ENCODE assay signal across 23 mouse cellular contexts in the genomic region with DNA sequence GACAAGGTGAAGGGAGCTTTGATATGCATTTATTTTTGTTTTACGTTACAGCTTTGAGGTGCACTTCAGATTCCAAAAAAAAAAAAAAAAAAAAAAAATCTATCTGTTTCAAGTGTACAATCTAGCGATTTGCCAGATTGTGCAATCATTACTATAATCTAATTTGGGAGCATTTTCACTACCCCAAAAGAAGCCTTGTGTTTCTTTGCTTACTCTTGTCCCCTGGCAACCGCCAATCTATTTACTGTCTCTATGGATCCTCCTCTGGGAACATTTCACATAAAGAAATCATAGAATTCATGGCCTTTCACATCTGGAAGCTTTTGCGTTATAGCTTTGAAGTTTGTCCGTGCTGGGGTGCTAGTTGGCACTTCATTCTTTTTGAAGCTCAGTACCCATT. TPM values are rescaled to one million over a fixed set of nuclear protein-coding genes. Genes with fewer than 3 reads are reported as not detected.
A peak's percentile ranks its signal among the peaks of the same experiment; 100 is the strongest.
DNase-seq lines count a peak whose midpoint lies in the region; ATAC-seq and TF ChIP-seq lines count a peak whose summit lies in the region.
"Had no signal": no experiment of that assay in that cellular context is flagged by ENCODE, and none has a peak within 500 bp of the region (broad histone marks: within the 10 kb centered on the region; RNA-seq: fewer than 3 reads in every experiment).

No protein-coding gene starts in this region.

- no peak for TF ChIP-seq POLR2A in bone marrow macrophage, adult 2 months (IDR thresholded peaks at IDR 0.05; ENCODE audit: borderline replicate concordance, low read depth, low read length)

- H3K27me3 ChIP-seq in liver, postnatal 0 days (ENCODE audit: insufficient read depth, low read length): peaks cover 21% of the 10 kb centered on the region
- no peaks in the 10 kb centered on the region for H3K27me3 ChIP-seq in stomach, postnatal 0 days (ENCODE audit: control insufficient read depth, insufficient read depth, low read length)

- peak overlapping the region; percentile 48 for H3K27ac ChIP-seq in bone marrow macrophage, adult 2 months (ENCODE audit: insufficient read depth, low read depth, low read length)
- H3K27ac ChIP-seq in liver, postnatal 0 days (ENCODE audit: low read depth): no peak overlapping the region
- no peak overlapping the region for H3K27ac ChIP-seq in stomach, postnatal 0 days (replicated peaks)
- H3K27ac ChIP-seq: embryonic facial prominence, embryonic 13.5 days; embryonic facial prominence, embryonic 15.5 days; forebrain, embryonic 10.5 days; forebrain, embryonic 12.5 days had no signal

- no peak for TF ChIP-seq EP300 in liver, postnatal 0 days (IDR thresholded peaks at IDR 0.05; ENCODE audit: low read depth)
- TF ChIP-seq EP300 in stomach, postnatal 0 days (optimal IDR thresholded peaks at IDR 0.05): no peak

- peak; percentile 15 for ATAC-seq in common myeloid progenitor, adult 5-6 weeks (replicated peaks; ENCODE audit: low read depth, poor library complexity, severe bottlenecking)
- peak; percentile 18; the same call in 1 of the 2 replicates for ATAC-seq in megakaryocyte, adult 5-6 weeks (ENCODE audit: poor library complexity, severe bottlenecking)
- no peak for ATAC-seq in liver, postnatal 0 days
- ATAC-seq in stomach, postnatal 0 days (ENCODE audit: low FRiP score, low TSS enrichment): no peak
- ATAC-seq: forebrain, embryonic 14.5 days; forebrain, embryonic 16.5 days had no signal

- no peaks in the 10 kb centered on the region for H3K36me3 ChIP-seq in liver, postnatal 0 days (replicated peaks; ENCODE audit: insufficient read depth, low read length)
- no peaks in the 10 kb centered on the region for H3K36me3 ChIP-seq in stomach, postnatal 0 days (ENCODE audit: control insufficient read depth, insufficient read depth, low read length)
- H3K36me3 ChIP-seq: embryonic facial prominence, embryonic 13.5 days; embryonic facial prominence, embryonic 15.5 days; forebrain, embryonic 10.5 days; forebrain, embryonic 12.5 days had no signal

- no peak overlapping the region for H3K9ac ChIP-seq in liver, postnatal 0 days (replicated peaks)
- H3K9ac ChIP-seq in stomach, postnatal 0 days (ENCODE audit: low read length): no peak overlapping the region
- H3K9ac ChIP-seq: embryonic facial prominence, embryonic 13.5 days; embryonic facial prominence, embryonic 15.5 days; forebrain, embryonic 12.5 days had no signal

- TF ChIP-seq CTCF in bone marrow macrophage, adult 2 months (IDR thresholded peaks at IDR 0.05; ENCODE audit: low read depth, low read length): no peak
- no peak for TF ChIP-seq CTCF in liver, postnatal 0 days (IDR thresholded peaks at IDR 0.05; ENCODE audit: low read depth)
- TF ChIP-seq CTCF in stomach, postnatal 0 days (IDR thresholded peaks at IDR 0.05; ENCODE audit: low read depth): no peak

- no peak for DNase-seq in liver, postnatal 0 days
- DNase-seq in stomach, postnatal 0 days (ENCODE audit: low spot score): no peak
- no peak for DNase-seq in urinary bladder, postnatal 25 days (ENCODE audit: low spot score)
- DNase-seq: adrenal gland, adult 2 months; adrenal gland, postnatal 10 days; adrenal gland, postnatal 25 days; cerebellum, adult 11-12 months; cerebellum, adult 2 months; cerebellum, adult 9-10 months; cerebellum, postnatal 10 days; cerebellum, postnatal 25 days; embryo, embryonic 11 days had no signal

- no peak overlapping the region for H3K4me3 ChIP-seq in bone marrow macrophage, adult 2 months (ENCODE audit: insufficient read depth, low read length)
- no peak overlapping the region for H3K4me3 ChIP-seq in liver, postnatal 0 days (ENCODE audit: low read depth, low read length)
- no peak overlapping the region for H3K4me3 ChIP-seq in stomach, postnatal 0 days (ENCODE audit: low read depth, low read length)
- H3K4me3 ChIP-seq: embryonic facial prominence, embryonic 13.5 days; embryonic facial prominence, embryonic 15.5 days; erythroblast, embryonic 14.5 days; forebrain, embryonic 10.5 days; forebrain, embryonic 12.5 days had no signal

- H3K4me2 ChIP-seq in liver, postnatal 0 days (ENCODE audit: low read depth, low read length): no peak overlapping the region
- H3K4me2 ChIP-seq in stomach, postnatal 0 days (replicated peaks; ENCODE audit: low read depth): no peak overlapping the region
- H3K4me2 ChIP-seq: embryonic facial prominence, embryonic 13.5 days; embryonic facial prominence, embryonic 15.5 days; forebrain, embryonic 12.5 days had no signal

- WGBS in liver, postnatal 0 days (ENCODE audit: insufficient replicate concordance): 77% methylated on average over 5 of the region's 5 CpGs
- WGBS in stomach, postnatal 0 days: 79% methylated on average over 5 of the region's 5 CpGs

- peaks cover 29% of the 10 kb centered on the region for H3K4me1 ChIP-seq in bone marrow macrophage, adult 2 months (ENCODE audit: control insufficient read depth, insufficient read depth, low read length)
- peaks cover 6% of the 10 kb centered on the region; the same call in 1 of the 2 replicates for H3K4me1 ChIP-seq in liver, postnatal 0 days (ENCODE audit: insufficient read depth)
- no peaks in the 10 kb centered on the region; the same call in 1 of the 2 replicates for H3K4me1 ChIP-seq in stomach, postnatal 0 days (replicated peaks; ENCODE audit: control insufficient read depth, insufficient read depth)

- no peaks in the 10 kb centered on the region for H3K9me3 ChIP-seq in liver, postnatal 0 days (ENCODE audit: low read length)
- no peaks in the 10 kb centered on the region for H3K9me3 ChIP-seq in stomach, postnatal 0 days (ENCODE audit: control insufficient read depth, low read length)
- H3K9me3 ChIP-seq: embryonic facial prominence, embryonic 13.5 days; embryonic facial prominence, embryonic 15.5 days; forebrain, embryonic 10.5 days; forebrain, embryonic 12.5 days had no signal

RNA-seq across cellular contexts. Expression of a gene that starts 3.7 kb away (rescaled TPM):
- polyA plus RNA-seq in bone marrow macrophage, adult 2 months (2012; ENCODE audit: insufficient read depth, insufficient read length, missing spikeins): 315 and 355 TPM in 2 replicates
- 0.92 and 3.2 TPM in 2 replicates for total RNA-seq in common myeloid progenitor, adult 5-6 weeks (2017)
- 67.7 and 73.4 TPM in 2 replicates for total RNA-seq in megakaryocyte, adult 5-6 weeks (2015)
- 58.5 and 69.2 TPM in 2 replicates for total RNA-seq in megakaryocyte, adult 5-6 weeks (2017)
- polyA plus RNA-seq in liver, postnatal 0 days (2015; fragmentation: Nextera tagmentation; extraction: Ambion mirVana): 2.4 and 2.7 TPM in 2 replicates
- 18.3 and 19.1 TPM in 2 replicates for polyA plus RNA-seq in stomach, postnatal 0 days (2015; fragmentation: Nextera tagmentation; extraction: Ambion mirVana)
- polyA plus RNA-seq: C2C12 had no signal

Comparison
In these comparisons a context has a peak if more than half of its experiments do, and no peak if none do; other contexts are left out.
1. ATAC-seq: peak in common myeloid progenitor, adult 5-6 weeks (single experiment) and megakaryocyte, adult 5-6 weeks (single experiment); none in liver, postnatal 0 days (single experiment) and stomach, postnatal 0 days (single experiment).
2. RNA of a gene that starts 3.7 kb away (polyA plus RNA-seq): 315 to 355 TPM in bone marrow macrophage, adult 2 months; 18.3 to 19.1 TPM in stomach, postnatal 0 days and 2.4 to 2.7 TPM in liver, postnatal 0 days; every median in the first group is over 10 times any median in the second.